Mouse (Mus musculus): ENCODE measurements around the gene Chd2.
A peak's percentile ranks its signal among the peaks of the same experiment; 100 is the strongest.
"Not testable (repeated sequence)": the region's sequence is repeated elsewhere in the genome, so short reads cannot be mapped to it uniquely, and the experiment has no call there.

The Chd2 gene

DNA sequence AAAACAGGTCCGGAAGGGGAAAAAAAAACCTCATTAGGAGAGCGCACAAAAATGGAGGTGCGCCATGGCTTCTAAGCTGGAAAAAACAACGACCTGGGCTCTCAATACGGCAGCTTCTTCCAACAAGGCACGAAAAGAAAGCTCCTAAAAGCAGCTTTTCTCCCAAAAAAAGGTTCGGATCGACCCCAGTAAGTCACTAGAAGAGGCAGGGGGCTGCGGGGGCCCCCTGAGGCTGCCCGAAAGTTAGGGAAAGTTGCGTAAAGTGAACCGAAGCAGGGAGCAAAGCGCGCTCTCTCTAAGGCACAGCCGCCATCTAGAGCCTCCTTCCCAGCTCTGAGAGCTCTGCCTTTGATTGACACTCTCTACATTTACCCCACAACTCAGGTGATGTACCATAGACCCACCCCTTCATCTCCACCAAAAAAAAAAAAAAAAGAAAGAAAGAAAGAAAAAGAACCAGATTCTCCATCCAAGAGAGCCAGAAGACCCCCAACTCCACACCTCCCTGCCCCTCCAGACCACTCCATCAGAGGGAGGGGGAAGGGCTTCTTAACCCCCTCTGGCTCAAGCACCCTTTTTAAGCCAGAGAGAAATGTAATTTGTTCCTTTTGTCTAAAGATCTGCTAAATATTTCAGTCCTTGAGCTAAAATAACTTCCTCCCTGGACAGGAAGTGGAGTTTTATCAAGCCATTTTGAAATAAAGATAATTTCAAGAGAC, at the start of gene Chd2:
Chd2 (minus strand) TSS at position 419 of the 719 bp plus-strand sequence.
- peak; percentile 54 for DNase-seq

DNA sequence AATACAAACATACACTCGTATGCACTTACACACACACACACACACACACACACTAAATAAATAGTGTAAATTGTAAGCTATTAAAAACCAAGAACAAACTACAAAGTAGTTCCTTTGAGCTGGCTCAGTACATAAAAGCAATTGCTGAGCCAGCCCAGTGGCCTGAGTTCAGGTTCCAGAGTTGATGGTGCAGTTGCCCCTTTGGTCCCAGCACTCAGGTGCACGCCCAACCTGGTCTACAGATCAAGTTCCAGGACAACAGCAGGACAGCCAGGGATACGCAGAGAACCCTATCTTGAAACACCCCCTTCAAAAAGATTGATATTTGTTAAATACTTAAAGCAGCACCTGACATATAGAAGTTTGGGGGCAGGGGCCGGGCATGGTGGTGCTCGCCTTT, 49.1 kb upstream of the Chd2 start:
- no peak for DNase-seq

DNA sequence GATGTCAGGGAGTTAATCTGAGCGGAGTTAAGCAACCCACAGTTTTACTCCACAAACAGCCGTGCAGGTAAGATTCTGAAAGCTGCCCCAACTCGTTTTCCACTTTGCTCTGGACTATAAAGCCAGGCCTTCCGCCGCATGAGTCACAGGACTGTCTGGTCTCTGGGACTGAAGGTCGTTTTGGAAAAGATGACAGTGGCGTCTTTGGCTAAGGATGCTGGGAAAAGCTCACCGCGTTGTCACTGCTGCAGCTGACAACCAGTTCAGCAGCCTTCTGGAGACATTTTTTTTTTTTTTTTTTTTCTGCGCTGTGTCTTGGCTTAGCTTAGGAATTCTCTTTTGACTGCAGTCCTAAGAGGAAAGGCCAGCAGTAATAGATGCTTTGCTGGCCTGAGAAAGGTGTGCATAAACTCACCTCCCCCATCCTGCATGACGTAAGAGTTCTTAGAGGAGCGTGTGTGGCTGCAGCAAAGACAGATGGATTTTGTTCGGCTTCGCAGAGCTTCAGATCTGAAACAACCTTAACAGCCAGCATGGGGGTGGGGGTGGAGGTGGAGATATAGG, 47.7 kb upstream of the Chd2 start:
- peak; percentile 44 for DNase-seq

DNA sequence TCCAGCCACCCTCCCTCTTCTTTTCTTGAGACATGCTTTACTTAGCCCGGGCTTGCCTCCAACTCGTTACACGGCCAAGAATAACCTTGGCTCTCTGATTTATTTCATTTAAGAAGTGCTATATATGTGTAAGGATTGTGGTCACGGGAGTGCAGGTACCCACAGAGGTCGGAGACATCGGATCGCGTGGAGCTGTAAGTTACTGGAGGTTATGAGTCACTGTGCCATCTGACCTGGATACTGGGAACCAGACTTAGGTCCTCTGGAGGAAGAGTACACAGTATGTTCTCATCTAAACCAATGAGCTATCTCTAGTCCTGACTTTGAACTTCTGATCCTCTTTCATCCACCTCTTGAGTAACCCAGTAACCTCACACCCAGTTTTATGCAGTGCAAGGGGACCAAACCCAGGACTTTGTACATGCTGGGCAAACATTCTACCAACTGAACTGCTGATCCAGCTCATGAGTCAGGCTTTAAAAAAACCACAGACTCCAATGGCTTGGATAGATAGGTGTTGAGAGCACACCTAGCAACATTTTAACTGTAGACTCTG, 46.8 kb upstream of the Chd2 start:
- DNase-seq, result no peak

DNA sequence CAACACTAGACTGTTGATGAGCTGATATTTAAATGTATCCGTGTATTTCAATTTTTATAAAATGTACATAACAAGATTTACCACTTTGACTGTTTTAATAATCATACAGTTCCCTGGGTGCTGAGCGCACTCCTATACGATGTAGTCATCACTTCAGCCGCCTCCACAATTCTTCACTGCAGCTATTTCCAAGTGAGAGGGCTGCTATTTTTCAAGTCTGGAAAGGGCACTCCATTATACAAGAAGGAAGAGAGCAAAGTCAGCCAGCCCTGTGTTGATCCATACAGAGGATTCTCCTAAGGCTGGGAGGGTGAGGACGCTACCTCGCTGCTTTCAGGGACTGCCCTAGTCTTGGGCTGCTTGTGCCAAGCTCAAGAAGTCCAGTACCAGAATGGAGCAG, 45.1 kb upstream of the Chd2 start:
- no peak for DNase-seq

DNA sequence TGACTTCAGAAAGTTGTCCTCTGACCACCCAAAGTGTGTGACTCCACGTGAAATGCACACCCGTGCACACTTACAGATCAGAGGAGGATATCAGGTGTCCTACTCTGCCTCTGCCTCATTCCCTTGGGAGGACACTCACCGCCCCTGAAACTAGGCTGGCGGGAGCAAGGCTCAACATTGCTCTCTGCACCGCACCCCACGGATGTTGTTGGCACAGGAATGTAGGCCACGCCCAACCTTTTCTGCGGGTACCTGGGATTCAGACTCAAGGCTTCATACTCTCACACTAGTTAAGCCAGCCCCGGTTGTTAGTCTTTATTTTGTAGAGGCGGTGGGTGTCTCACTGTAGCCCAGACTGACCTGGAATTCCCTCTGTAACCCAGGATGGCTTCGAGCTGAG, 44.6 kb upstream of the Chd2 start:
- DNase-seq, result no peak

DNA sequence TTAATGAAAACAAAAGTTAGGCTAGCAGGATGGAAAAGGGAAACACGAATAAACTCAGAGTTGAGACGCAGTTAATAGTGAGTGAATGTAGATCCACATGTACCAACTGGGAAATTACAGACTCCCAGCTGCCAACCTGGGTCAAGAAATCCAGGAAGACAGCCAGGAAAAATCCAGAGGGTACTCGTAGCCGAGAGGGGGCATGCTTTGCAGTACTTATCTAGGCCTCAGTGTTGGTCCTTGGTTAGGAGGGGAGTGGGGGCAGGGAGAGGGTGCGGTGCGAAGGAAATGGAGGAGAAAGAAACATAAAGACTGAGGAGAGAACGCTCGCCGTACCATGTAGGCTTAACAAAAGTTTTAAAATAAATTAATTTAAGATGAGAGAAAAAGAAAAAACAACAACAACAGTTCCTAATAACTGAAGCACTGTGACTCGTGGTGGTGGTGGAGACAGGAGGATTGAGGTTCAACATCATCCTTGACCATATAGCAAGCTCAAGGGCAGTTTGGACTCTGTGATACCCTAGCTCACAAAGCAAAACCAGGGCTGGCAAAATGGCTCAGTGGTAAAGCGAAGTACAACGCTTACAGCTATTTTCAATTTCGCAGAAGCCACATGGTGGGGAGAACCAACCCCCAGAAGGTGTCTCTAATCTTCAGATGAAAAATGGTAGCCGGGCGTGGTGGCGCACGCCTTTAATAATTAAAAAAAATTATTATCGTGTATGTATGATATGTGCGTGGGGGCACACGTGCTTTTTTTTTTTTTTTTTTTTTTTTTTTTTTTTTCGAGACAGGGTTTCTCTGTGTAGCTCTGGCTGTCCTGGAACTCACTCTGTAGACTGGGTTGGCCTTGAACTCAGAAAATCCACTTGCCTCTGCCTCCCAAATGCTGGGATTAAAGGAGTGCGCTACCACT, 43.7 kb upstream of the Chd2 start:
- no peak for DNase-seq

DNA sequence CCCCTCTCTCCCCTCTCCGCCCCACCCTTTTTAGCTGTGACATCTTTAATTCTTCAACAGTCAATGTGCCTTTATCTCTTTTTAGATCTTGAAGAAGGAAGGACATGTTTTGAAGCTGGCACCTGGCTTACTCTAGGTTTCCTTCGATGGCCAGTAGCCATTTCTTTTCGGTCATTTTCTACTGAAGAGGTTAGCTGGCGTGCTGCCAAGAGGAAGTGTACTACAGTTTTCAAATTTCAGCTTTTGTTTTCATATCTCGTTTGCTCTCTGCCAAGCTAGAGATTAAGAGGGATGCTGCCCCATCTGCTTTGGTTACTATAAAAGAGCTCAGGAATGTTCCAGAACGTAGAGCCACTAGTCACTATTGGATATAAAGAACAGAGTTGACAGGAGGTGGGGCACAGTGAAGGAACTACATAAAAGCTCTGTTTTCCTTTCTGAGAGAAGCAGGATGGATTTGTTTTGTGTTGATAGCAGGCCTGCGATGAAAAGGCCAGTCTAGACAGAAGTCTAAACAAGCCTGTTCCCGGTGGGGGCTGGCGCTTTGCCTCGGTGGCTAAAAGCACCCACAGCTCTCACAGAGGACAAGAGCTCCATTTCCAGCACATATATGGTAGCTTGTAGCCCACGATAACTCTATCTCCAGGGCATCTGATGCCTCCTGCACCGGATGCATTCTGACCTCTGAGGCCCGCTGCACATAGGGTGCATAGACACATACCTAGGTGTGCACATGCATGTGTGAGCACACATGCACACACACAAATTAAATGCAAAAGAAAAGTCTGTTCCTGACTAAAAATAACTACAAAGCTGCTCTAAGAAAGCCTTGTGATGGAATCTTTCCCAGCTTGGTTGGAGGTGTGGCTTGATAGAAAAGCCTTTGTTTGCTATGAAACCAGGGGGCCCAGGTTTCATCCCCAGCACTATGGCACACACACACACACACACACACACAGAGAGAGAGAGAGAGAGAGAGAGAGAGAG, 42.7 kb upstream of the Chd2 start:
- peak; percentile 44 for DNase-seq

DNA sequence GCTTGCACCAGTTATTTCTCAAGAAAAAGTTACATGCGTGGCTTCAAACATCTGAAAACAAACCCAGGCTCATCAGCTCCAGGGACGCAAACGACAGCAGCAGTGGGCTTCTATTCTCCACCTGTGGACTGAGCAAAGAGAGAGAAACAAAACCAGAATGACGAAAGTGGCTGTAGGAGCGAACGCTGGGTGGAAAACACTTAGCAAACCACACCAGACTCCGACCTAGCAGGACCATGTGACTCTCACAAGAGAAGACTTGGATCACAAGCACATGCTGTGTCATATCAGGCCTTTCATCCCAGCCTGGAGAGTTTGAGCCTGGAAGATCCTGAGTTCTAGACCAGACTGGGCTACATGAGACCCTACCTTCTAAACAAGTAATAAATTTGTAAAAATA, 41.8 kb upstream of the Chd2 start:
- no peak for DNase-seq

DNA sequence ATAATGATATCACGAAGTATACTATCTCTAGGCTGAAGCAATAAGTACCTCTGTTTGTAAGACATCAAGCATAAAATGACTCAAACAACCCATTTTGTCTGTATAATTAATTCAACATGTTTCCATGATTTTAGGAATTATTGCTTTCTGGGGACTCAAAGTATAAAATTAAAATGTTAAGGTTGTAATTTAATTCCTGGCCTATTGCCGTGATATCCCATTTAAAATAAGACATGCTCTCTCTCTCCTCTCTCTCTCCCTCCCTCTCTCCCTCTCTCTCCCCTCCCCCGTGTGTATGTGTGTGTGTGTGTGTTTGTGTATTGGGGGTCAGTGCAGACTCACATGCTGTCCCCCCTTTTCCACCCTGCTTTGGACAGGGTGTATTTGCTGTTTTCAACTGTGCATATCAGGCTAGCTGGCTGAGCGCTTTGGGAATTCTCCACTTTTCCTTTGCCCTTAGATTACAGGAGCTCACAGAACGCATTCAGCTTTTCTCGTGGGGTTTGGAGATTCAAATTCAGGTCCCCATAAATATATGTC, 40.3 kb upstream of the Chd2 start:
- DNase-seq, result no peak

DNA sequence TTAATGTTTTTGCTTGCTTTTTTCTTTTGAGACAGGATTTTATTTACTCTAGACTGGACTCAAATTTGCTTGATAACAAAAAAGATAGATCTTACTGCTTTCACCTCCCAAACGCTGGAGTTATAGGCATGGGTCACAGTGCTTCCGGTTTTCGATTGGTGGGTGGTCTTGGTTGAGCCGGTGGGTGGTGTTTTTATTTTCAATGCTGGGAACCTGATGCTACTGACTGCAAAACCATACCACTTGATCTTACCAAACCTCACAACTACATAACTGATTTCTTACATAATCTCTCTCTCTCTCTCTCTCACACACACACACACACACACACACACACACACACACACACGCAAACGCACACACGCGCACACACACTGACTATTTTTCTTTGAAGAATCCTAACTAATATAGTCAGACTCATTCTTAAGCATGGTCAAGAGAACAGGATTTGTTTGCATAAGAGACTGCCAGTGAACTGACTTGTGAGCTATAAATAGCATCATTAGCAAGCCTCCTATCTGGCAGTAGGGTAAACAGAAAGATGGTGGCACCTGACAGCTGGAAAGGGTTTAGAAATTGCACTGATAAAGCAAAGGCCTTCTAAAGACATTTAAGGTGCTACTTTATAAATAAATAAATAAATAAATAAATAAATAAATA, 37.6 kb upstream of the Chd2 start:
- DNase-seq, result no peak

DNA sequence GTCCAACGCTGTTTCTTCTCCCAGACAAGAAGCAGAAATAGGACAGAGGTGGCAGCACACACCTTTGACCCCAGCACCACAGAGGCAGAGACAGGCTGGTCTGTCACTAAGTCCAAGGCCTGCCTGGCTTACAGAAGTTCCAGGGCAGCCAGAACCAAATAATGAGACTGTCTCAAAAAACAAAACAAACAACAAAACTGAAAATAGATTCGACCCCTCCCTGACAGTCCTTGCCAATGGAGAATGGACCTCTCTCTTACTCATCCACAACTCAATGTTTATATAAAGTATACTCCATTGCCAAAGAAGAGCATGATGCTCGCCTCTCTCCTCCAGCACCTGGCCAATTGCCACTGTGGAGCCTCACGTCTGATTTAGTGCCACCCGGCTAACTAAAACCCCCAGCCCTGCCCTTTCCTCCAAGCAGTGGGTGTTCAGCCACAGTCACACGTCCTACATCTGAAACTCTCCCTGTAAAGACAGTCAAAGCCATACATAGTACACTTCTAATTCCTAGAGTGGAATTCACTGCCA, 36.3 kb upstream of the Chd2 start:
- no peak for DNase-seq

DNA sequence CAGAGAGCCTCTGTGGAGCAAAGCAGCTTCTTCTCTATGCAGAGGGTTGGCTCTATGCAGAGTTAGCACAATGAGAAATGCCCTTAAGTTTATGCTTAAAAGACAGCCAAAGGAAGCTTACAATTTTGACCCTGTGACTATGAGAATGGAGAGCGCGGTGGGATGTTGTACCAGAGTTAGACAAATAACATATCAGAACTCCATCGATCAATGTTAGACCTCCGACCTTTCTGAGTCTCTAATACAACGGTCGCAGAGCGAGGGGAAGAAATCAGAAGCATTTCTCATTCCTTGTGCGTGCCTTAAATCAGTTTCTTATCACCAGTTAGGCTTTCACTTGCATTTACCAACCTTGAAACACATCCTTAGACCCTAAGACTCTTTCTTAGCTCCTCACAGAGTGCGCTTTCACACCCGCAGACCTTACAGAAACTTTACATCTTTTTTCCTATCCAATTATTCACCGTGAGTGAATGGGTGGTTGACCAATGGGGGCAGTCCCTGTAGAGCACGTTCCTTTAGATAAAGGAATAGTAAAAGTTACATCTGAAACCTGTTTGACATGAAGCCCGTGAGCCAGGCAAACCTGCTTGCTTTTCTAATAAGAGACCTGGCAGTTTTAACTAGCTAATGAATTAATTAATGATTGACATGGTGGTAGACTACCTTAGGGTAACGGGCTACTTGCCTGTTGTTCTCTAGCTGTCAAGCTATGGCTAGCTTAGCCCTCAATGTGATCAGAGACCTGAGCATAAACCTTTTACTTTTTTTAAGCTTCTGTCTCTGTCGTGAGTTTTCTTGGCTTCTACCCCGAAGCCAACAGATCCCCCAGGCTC, 34.7 kb upstream of the Chd2 start:
- no peak for DNase-seq

DNA sequence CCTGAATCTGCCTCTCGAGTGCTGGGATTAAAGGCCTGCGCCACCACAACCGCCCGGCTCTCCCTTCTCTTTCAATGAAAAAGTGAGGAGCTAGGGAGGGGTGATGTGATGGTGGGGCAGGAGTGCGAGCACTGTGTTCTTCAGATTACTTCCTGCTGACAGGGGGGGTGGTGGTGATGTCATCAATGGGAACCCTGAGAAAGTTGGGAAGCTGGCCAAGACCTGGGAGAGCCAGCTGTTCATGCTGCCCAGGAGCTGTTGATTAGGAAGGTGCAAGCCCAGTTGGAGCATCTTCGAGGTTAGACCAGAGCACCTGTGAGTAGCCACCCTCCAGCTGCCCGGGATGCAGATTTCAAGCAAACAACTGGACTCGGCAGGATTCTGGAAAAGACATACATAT, 33.6 kb upstream of the Chd2 start:
- DNase-seq, result no peak

DNA sequence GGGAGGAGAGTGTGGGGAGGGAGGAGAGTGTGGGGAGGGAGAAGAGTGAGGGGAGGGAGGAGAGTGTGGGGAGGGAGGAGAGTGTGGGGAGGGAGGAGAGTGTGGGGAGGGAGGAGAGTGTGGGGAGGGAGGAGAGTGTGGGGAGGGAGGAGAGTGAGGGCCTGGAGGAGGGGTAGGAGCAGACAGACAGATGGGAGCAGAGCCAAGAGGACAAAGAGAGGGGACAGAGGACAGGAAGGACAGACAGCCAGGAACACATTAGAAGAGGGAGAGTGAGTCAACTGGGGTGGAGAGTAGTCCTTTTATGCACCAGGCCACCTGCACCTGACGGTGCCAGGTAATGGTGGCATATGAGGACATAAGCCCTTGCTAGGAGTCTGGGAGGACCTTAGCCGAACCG, 33.0 kb upstream of the Chd2 start:
- not testable (repeated sequence) for DNase-seq

DNA sequence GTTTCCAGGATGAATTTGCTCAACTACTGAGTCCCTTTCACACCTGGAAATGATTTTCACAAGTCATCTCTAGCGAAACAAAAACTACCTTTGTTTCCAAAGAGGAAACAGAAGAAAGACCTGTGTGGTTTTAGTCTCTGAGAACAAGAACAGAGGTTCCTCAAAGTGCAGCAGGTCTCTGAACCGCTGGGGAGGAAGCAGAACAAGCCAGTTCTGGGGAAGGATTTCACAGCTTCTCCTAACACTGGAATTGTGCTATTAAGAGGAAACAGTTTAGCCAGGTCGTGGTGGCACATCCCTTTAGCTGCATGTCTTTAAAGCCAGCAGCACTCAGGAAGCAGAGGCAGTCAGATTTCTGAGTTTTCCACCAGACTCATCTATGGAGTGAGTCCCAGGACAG, 30.9 kb upstream of the Chd2 start:
- DNase-seq, result no peak

DNA sequence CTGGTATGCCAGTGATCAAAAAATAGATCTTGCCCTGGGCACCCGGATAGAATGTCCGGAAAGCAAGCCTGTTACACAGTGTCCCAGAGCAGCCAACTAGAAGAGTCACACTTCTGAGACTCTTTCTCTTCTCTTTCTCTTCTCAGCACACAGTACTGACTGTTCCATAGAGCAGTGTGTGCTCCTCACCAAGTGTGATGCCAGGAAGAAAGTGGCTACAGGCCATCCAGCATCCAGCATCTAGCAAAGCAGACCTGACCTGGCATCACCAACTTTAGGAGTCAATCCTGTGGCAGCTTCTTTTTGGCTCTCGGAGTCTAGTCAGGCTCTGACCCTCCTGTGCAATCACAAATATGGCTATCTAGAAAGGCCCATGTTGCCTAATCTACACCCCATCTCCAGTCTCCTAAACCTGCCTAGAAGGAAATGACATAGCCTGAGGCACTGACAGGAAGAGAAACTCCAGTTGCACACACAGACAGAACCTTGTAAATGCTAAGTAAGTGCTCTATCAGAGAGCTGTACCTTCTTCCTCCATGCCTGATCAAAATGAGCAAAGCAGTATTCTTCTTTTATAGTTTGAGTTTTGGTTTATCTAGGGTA, 27.3 kb upstream of the Chd2 start:
- DNase-seq, result no peak

DNA sequence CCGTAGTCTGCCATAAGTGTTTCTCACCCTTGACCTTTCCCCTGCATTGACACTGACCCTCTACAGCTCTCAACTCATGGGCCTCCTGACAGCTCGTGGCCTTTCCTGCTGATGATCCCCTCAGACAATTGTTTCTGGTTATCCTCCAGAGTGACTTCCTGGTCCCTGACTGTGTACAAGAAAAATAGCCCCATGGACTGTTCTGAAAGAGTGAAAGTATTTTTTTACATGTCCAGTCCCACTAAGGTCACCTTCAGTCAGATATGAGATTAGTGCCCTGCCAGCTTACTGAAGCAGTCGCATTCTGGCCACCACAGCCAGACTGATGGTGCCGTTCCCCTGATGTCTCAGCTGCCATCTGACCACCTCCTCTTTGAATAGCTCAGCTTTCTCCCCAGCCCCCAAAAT, 26.1 kb upstream of the Chd2 start:
- no peak for DNase-seq

DNA sequence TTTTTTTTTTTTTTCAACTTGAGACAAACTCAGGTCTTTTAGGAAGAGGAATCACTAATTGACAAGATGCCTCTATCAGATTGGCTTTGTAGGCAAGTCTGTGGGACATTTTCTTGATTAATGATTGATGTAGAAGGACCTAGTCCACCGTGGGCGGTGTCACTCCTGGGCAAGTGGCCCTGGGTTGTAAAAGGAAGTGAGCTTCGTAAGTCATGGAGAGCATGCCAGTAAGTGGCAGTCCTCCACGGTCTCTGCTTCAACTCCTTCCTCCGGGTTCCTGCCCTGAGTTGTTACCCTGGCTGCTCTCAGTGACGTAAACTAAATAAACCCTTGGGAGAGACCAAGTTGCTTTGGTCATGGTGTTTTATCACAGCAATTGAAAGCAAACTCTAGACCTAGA, 22.5 kb upstream of the Chd2 start:
- no peak for DNase-seq

Data from cerebellum, adult 8-10 months (tissue).